Mouse (Mus musculus) macrophage (primary cell): ENCODE data around the gene Atf7. TPM values are rescaled to one million over a fixed set of nuclear protein-coding genes. Genes with fewer than 3 reads are reported as not detected.
A peak's percentile ranks its signal among the peaks of the same experiment; 100 is the strongest.
"Not testable (repeated sequence)": the region's sequence is repeated elsewhere in the genome, so short reads cannot be mapped to it uniquely, and the experiment has no call there.

Source experiments
- H3K27ac ChIP-seq: fragments of 350-480 bp; formaldehyde crosslinking; 2 replicates; pipeline ENCODE4 v1.9.0; 2021
- H3K36me3 ChIP-seq: fragments of 350-480 bp; formaldehyde crosslinking; 2 replicates; pipeline ENCODE4 v1.9.0; 2021; ENCODE audit errors: inconsistent target
- H3K4me3 ChIP-seq: fragments of 350-480 bp; formaldehyde crosslinking; 2 replicates; pipeline ENCODE4 v1.9.0; 2021; ENCODE audit errors: inconsistent target
- H3K79me2 ChIP-seq: fragments of 350-480 bp; formaldehyde crosslinking; 2 replicates; pipeline ENCODE4 v1.9.0; 2021; ENCODE audit errors: inconsistent target
- WGBS: methylation state at CpG from one replicate; pipeline ENCODE4 v1.1.7; 2026; ENCODE audit warnings: inconsistent platforms; ENCODE audit not compliant: missing documents; 5-methylcytosine and 5-hydroxymethylcytosine counted together
- polyA plus RNA-seq: library from polyadenylated mRNA; stranded (reverse); fragments of 250-400 nt; gene quantifications from 3 replicates; pipeline ENCODE4 v1.2.4, GENCODE M21; 2018; ENCODE audit warnings: inconsistent platforms
- total RNA-seq, 78 experiments: library from RNA; depleted of rRNA; stranded (reverse); fragments of 250-400 nt; gene quantifications; 1 replicate in 9 of 78; 2 replicates in 24 of 78; 3 replicates in 43 of 78; 4 replicates in 2 of 78; pipeline ENCODE4 v1.2.4; 2018; ENCODE audit warnings: inconsistent platforms in 56 of 78

The Atf7 gene
- 100 to 1,000 TPM in 19 of 26 experiments, 10 to 100 TPM in 7; 64.8 to 224 (median 147) TPM for total RNA-seq (2018; cell fraction: chromatin; rRNA removed)
- total RNA-seq (2018; cell fraction: cytosol; rRNA removed): 10 to 100 TPM; 48.9 to 92.4 (median 83.0) TPM
- total RNA-seq (2018; cell fraction: nucleus; rRNA removed): 100 to 1,000 TPM in 18 of 26 experiments, 10 to 100 TPM in 8; 62.7 to 255 (median 126) TPM
- polyA plus RNA-seq: 36.4 to 59.3 TPM (median 45.3 TPM) in 3 replicates

- H3K36me3 ChIP-seq: no peaks in the 10 kb centered on the region
- peak within 1 kb of the TSS; percentile 86 for H3K27ac ChIP-seq
- peaks cover 48% of the 10 kb centered on the region for H3K79me2 ChIP-seq
- WGBS: 2% methylated on average over 40 of the region's 51 CpGs
- peak within 1 kb of the TSS; percentile 97 for H3K4me3 ChIP-seq
These were observed at the start of gene Atf7, which contains the start of gene Gm28047 for GRCm38 (mm10) chr15:102624970-102625686. Gene Atf7 (minus strand): TSS chr15:102625464. Gene Gm28047 (minus strand): TSS chr15:102625067.

GRCm38 (mm10) chr15:102673548-102673947, 48.3 kb upstream of the Atf7 start:
- 56% methylated on average over 10 of the region's 10 CpGs for WGBS
- H3K4me3 ChIP-seq: no peak overlapping the region
- H3K79me2 ChIP-seq: peaks cover 21% of the 10 kb centered on the region
- H3K36me3 ChIP-seq: no peaks in the 10 kb centered on the region
- no peak overlapping the region for H3K27ac ChIP-seq

DNA sequence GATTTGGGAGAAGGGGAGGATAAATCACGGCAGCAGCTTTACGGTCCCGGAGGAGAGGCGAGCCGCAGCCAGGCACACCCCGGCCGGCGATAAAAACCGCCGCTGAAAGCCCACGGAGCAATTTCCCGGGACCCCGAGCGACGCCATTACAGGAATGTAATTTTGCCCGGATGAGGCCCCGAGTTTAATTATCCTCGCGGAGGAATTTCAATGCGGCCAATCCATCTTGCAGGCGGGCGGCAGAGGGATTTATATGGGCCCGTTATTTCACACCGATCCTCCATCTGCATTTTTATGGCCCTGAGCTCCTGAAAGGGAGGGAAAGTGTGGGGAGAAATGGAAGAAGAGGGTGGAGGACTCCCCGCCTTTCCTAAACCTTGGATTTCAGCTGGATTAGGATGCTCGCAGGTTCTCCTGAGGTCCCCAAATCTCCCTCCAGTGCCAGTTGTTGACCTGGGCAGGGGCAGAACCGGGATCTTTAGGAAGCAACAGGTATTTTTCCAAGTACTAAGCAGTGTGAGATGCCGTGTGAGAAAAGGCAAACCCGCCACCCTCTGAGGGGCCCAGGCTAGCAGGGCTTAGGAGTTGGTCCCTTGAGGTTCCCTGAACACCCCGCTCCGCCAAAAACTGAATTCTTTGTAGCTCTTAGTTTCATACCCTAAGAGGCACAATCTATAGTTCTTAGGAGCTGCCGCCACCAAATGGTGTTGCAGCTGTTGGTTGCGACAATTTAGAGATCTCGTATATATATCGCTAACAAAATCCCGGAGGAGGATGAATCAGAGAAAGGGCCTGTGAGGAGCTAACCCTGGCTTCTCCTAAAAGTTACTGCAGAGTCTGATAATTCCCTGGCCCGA, 47.2 kb upstream of the Atf7 start, which contains the start of gene Atp5g2:
TSS of gene Atp5g2 (minus strand) at position 138 of the 857 bp plus-strand sequence.
- peak within 1 kb of the TSS; percentile 40 for H3K27ac ChIP-seq
- peaks cover 32% of the 10 kb centered on the region for H3K79me2 ChIP-seq
- 30% methylated on average over 28 of the region's 37 CpGs for WGBS
- H3K4me3 ChIP-seq: peak within 1 kb of the TSS; percentile 26
- H3K36me3 ChIP-seq: no peaks in the 10 kb centered on the region

DNA sequence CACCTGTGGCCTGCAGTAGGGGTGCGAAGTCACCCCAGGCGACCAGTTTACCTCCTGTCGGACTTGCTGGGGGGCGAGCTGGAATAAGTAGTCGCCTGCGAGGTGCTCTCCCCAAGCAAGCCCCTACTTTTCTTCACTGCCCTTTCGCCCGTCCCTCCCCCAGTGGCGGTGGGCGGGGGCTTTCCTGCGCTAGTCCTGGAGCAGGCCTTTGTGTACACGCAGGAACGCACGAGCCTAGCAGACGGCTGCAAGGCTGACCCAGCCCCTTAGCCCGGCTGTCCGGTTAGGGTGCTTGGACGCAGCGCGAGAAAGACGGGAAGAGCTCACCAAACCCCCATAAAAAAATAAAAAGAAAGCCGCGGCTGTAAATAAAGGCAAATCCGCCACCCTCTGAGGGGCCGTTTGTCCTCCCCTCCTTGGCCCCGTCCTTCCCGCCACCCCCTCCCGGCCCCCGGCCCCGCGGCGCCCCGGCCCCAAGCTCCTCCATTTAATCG, 46.5 kb upstream of the Atf7 start:
- Histone ChIP-seq H3K36me3 (peaks cover 5% of the 10 kb centered on the region; the same call in 1 of the 2 replicates), H3K27ac (peak overlapping the region; percentile 40), H3K79me2 (peaks cover 33% of the 10 kb centered on the region), H3K4me3 (peak overlapping the region; percentile 26)
- WGBS: 9% methylated on average over 33 of the region's 34 CpGs

DNA sequence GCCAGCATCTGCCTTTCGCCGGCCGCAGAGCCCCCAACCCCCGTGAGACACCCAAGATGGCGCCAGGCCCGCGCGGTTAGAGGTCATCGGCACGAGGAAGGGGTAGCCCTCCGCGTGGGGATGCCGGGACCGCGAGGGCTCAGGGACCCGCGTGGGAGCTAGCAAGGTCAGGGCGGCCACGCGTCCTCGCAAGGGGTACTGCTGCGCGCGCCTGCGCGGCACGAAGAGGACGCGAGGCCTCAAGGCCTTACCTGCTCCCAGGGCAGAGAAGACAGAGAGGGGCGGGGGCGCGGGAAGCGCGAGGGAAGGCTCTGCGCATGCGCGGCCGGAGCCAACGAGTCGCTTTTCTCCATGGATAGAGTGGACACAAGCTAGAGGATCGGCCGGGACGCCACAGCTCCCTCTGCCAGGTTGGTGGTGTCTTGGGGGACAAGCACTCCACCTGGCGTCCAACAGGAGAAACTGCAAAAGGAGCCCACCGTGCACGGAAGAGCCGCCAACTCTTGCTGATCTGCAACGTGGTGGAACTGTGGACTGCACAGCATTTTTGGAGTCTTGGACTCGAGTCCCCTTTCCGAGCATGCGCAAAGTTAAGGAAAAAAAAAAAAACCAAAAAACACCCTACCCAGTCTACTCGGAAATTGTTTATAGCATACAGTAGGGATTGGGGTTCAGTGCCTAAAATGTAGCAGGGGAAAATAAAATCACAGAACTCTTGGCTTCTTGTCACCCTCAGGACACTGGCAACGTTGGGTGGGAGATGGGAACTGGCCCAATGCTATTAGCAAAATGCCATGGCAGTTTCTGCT, 45.7 kb upstream of the Atf7 start:
- WGBS: 1% methylated on average over 50 of the region's 53 CpGs
- peak overlapping the region; percentile 71 for H3K27ac ChIP-seq
- H3K4me3 ChIP-seq: peak overlapping the region; percentile 83
- H3K79me2 ChIP-seq: peaks cover 33% of the 10 kb centered on the region
- H3K36me3 ChIP-seq: peaks cover 13% of the 10 kb centered on the region; the same call in 1 of the 2 replicates

- Histone ChIP-seq H3K27ac (peak overlapping the region; percentile 71), H3K79me2 (peaks cover 33% of the 10 kb centered on the region), H3K4me3 (peak overlapping the region; percentile 83), H3K36me3 (peaks cover 15% of the 10 kb centered on the region; the same call in 1 of the 2 replicates)
- 7% methylated on average over 6 of the region's 6 CpGs for WGBS
These were observed 45.0 kb upstream of the Atf7 start for GRCm38 (mm10) chr15:102670281-102670680.

DNA sequence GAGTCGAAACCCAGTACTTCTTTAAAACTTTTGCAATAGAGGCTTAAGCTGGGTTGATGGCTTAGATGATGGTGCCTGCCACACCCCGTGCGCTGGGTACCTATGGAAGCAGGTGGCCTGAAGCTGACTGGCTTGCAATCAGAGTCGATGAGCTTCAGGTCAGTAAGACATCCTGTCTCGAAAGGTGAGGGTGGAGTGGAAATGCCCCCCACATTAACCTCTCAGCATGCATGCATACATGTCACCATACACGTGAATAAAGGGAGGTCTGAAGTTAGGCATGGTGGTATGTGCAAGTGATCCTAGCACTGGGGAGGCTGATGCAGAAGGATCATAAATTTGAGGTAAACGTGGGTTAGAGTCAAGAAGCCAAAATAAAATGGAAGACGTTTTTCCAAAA, 44.3 kb upstream of the Atf7 start:
- WGBS: 89% methylated on average over 8 of the region's 8 CpGs
- Histone ChIP-seq H3K27ac (no peak overlapping the region), H3K4me3 (peak overlapping the region; percentile 83), H3K79me2 (peaks cover 33% of the 10 kb centered on the region), H3K36me3 (peaks cover 19% of the 10 kb centered on the region; the same call in 1 of the 2 replicates)

GRCm38 (mm10) chr15:102665494-102665893, 40.2 kb upstream of the Atf7 start:
- peaks cover 31% of the 10 kb centered on the region for H3K79me2 ChIP-seq
- peaks cover 43% of the 10 kb centered on the region for H3K36me3 ChIP-seq
- H3K27ac ChIP-seq: no peak overlapping the region
- H3K4me3 ChIP-seq: no peak overlapping the region
- WGBS: 44% methylated on average over 4 of the region's 4 CpGs

DNA sequence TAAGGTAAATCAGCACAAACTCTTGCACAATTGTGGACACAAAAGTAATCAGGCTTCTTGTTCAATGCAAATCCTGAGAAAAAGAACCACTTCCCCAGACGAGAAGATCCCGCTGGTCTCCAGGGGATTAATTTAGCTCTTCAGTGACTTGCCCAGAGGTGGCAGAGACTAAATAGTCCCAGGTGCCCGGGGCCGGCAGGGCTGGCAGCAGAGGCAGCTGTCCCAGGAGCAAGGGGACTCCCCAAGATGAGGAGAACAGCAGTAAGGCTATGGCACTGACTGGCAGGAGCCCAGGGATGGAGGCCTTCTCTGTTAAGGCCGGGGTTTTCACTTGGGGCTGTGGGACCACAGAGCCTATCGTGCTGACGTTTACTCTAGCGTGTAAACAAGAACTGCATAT, 38.6 kb upstream of the Atf7 start:
- 86% methylated on average over 8 of the region's 8 CpGs for WGBS
- H3K79me2 ChIP-seq: peaks cover 14% of the 10 kb centered on the region
- H3K36me3 ChIP-seq: peaks cover 43% of the 10 kb centered on the region

DNA sequence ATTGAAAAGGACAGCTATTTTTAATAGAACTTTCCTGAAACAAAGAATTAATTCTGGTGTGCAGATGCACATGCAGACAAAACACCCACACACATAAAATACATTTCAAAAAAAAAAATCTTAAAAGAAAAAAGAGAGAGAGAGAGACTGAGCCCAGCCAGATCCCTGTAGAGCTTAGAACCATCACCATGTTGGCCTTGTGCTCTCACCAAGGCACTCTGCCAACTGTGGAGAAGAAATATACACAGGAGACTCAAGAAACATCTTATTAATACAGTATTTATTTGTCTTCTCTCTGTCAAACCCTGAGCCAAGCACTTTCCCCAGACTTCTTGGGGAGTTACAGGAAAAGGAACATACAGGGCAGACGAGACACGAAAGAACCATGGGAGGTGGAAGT, 37.3 kb upstream of the Atf7 start:
- H3K27ac ChIP-seq, H3K79me2 ChIP-seq, H3K4me3 ChIP-seq: not testable (repeated sequence)
- WGBS: no CpG with 5 or more reads among the region's 2 CpGs
- peaks cover 43% of the 10 kb centered on the region for H3K36me3 ChIP-seq

More for the DNA sequence above, 38.6 kb upstream of the Atf7 start:
- Histone ChIP-seq H3K27ac (no peak overlapping the region), H3K4me3 (no peak overlapping the region)

- Histone ChIP-seq H3K4me3 (no peak overlapping the region), H3K36me3 (peaks cover 7% of the 10 kb centered on the region; the same call in 1 of the 2 replicates), H3K79me2 (no peaks in the 10 kb centered on the region), H3K27ac (no peak overlapping the region)
- WGBS: 92% methylated on average over 3 of the region's 3 CpGs
These were observed 32.7 kb upstream of the Atf7 start for GRCm38 (mm10) chr15:102657926-102658381.

- Histone ChIP-seq H3K4me3 (no peak overlapping the region), H3K27ac (no peak overlapping the region), H3K36me3 (no peaks in the 10 kb centered on the region), H3K79me2 (no peaks in the 10 kb centered on the region)
- 50% methylated on average over 4 of the region's 4 CpGs for WGBS
These were observed 31.4 kb upstream of the Atf7 start for GRCm38 (mm10) chr15:102656658-102657057.

- H3K4me3 ChIP-seq, H3K36me3 ChIP-seq, H3K27ac ChIP-seq, H3K79me2 ChIP-seq: not testable (repeated sequence)
- 93% methylated on average over 5 of the region's 9 CpGs for WGBS
These were observed 26.8 kb upstream of the Atf7 start for GRCm38 (mm10) chr15:102651928-102652660.
